Mouse (Mus musculus) CD8-positive naive resting alpha-beta T cell, adult 57 days (primary cell): ENCODE data around the gene Wdr18. TPM values are rescaled to one million over a fixed set of nuclear protein-coding genes. Genes with fewer than 3 reads are reported as not detected.

ENCODE experiments used
- total RNA-seq: library from RNA; stranded (reverse); gene quantifications from one replicate; pipeline ENCODE4 v1.2.4, GENCODE M21; 2023

Gene Wdr18
- 48.8 TPM for total RNA-seq

DNA sequence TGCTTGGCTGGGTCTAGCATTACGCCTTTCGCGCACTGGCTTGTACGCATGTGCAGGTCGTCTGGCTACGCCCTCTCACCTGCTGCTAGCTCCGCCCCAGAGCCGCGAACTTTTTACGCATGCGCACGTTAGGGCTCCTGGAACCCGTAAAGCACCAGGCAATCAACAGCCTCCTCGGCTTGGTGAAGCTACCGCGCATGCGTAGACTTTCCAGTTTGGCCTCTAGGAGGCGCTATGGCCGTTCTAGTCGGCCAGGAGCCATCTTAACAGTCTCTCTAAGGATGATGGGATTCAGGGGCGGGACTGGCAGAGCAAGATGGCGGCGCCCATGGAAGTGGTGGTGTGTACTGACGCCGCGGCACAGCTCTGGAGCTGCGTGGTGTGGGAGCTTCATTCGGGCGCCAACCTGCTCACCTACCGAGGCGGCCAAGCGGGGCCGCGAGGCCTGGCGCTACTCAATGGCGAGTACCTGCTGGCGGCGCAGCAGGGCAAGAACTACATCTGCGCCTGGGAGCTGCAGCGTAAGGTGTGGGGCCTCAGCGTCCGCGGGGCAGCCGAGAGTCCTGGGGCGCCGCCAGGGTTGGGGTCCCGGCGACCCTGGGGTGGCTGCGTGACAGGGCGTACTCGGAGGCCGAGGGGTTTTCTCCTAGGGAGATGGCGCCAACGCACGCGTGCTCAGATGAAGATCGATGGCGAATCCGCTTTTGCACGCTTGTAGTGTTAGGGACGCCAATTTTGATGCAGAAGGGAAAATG is at the start of gene Wdr18:
Wdr18 (plus strand) TSS at position 306 of the 755 bp plus-strand sequence.

GRCm38 (mm10) chr10:79910556-79910955 is 49.4 kb upstream of the Wdr18 start, which contains the start of gene Gm26602:
TSS of gene Gm26602 (plus strand) at chr10:79910856.

DNA sequence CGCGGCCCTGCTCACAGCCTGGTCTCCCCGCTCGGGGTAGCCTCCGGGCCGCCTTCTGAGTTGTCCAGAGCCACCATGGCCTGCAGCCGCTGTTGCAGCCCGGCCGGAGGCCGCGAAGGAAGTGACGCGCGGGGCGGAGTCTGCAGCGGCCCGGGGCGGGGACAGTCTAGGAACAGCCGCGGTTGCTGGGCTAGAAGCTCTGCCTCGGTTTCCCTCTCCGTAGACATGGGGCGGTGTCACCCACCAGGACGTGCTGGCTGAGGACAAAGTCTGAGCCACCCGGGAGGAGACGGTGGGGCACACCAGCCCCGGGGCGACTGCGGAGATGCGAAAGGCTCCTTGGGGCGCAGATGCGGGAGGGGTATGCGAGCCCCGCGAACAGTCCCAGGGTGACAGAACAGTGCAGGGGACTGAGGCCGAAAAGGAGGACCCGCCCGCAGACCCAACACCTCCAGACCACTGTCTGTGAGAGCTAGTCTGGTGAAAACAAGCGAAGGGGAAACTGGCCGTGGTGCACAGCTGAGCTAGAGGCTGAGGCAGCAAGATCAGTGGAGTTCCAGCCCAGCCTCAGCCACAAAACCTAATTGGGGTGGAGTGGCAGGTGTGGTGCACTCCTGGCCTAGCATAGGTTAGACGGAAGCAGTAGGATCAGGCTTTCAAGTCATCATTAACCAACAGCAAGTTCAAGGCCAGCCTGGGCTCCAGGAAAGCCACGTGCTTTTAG is 43.0 kb upstream of the Wdr18 start, which contains the start of gene Kiss1r:
Kiss1r (plus strand) TSS at position 164 of the 724 bp plus-strand sequence.

DNA sequence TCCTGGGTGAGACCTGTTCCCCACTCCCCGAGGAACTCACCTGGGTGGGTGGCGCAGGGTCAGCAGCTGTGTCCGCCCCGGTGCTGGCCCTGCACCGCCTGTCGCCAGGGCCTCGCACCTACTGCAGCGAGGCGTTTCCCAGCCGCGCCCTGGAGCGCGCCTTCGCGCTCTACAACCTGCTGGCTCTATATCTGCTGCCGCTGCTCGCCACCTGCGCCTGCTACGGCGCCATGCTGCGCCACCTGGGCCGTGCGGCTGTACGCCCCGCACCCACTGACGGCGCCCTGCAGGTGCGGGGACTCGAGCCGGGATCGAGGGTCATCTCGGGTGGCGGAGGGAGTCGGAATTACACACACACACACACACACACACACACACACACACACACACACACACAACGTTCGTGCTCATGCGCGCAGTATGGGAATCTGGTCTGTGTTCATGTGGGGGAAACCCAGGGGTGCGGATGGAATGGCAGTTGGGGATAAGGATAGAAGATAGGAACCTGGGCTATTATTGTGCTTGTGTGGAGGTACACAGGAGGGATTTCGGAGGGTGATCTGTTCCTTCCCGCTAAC is 38.9 kb upstream of the Wdr18 start, which contains the start of gene R3hdm4:
R3hdm4 (minus strand) TSS at position 251 of the 578 bp plus-strand sequence.

GRCm38 (mm10) chr10:79926491-79927323 is 33.2 kb upstream of the Wdr18 start, which contains the start of gene Arid3a:
TSS of gene Arid3a (plus strand) at chr10:79927043.

DNA sequence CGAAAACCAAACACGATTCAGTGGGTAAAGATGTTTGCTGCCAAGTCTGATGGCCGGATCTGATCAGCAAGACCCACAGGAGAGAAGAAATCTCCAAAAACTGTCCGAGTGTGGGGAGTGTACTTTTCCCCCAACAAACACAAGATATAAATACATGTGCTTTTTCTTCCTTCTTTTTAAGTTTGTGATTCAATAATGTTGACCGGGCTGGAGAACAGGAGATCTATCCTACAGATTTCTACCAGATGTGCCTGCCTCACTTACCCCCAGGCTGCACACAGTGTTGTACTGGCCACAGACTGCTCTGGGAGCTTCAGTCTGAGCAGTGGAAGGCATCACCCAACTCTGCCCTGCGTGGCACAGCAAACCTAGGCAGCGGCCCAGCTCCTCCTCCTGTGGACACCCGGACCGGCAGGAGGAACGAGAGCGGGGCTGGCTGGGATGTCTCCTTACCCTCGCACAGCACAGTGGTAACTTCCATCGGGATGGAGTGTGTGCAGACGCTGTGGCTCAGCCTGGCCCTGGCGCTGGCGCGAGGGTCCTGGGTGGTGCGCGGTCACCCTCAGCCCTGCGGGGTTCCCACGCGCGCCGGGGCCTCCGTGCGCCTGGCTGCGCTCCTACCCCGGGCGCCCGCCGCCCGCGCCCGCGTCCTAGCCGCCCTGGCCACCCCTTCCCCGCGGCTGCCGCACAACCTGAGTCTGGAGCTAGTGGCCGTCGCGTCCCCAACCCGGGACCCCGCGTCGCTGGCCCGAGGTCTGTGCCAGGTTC is 10.6 kb downstream of the Wdr18 start, which contains the start of gene Grin3b:
Grin3b (plus strand) TSS at position 301 of the 768 bp plus-strand sequence.

DNA sequence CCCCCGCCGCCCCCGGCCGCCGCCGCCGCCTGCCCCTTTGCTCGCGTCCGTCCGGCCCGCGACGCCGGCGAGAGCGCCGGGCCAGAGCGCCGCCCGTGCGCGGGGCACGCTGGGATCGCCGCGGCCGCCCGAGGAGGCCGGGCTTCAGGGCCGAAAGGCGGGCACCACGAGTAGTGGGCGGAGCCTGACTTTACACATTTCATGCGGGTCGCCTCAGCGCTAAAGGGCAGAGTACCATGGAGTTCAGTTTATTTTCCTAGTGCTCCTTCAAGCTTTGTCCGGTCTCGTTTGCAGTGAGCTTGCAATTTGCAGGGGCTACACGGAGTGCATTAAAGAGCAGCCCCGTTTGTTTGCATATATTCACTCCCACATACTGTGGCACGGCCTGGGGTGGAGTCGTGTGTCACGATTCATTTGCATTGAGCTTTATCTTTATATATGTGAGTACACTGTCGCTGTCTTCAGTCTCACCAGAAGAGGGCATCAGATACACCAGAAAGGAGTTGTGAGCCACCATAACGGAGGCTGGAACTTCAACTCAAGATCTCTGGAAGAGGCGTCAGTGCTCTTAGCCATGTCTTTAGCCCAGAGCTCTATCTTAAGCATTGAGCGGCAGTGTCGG is 24.4 kb downstream of the Wdr18 start, which contains the start of gene Tmem259:
Tmem259 (minus strand) TSS at position 136 of the 622 bp plus-strand sequence.

GRCm38 (mm10) chr10:79988506-79989271 is 28.7 kb downstream of the Wdr18 start, which contains the start of gene Cnn2:
TSS of gene Cnn2 (plus strand) at chr10:79988584.

GRCm38 (mm10) chr10:79996272-79997033 is 36.5 kb downstream of the Wdr18 start, which contains the start of gene Abca7:
TSS of gene Abca7 (plus strand) at chr10:79996494.

GRCm38 (mm10) chr10:80016511-80016910 is 56.6 kb downstream of the Wdr18 start, which contains the start of gene Arhgap45:
TSS of gene Arhgap45 (plus strand) at chr10:80016653.

Other genes with a start within 250 kb of the Wdr18 start
- gene Hcn2, start 243.5 kb upstream of the Wdr18 start, total RNA-seq: not detected
- 71.2 TPM for gene Polrmt, start 213.6 kb upstream of the Wdr18 start, total RNA-seq
- not detected for gene Fgf22, start 205.1 kb upstream of the Wdr18 start, total RNA-seq
- 62.8 TPM for gene Rnf126, start 193.2 kb upstream of the Wdr18 start, total RNA-seq
- gene Fstl3, start 182.9 kb upstream of the Wdr18 start, total RNA-seq: 1.1 TPM
- gene Prss57, start 169.2 kb upstream of the Wdr18 start, total RNA-seq: not detected
- gene Palm, start 166.6 kb upstream of the Wdr18 start, total RNA-seq: 5.8 TPM
- gene Misp, start 139.2 kb upstream of the Wdr18 start, total RNA-seq: not detected
- gene Ptbp1, start 105.7 kb upstream of the Wdr18 start, total RNA-seq: 606 TPM
- not detected for gene Prtn3, start 85.7 kb upstream of the Wdr18 start, total RNA-seq
- gene Plppr3, start 85.5 kb upstream of the Wdr18 start, total RNA-seq: not detected
- gene Elane, start 73.9 kb upstream of the Wdr18 start, total RNA-seq: not detected
- not detected for gene Cfd, start 69.3 kb upstream of the Wdr18 start, total RNA-seq
- gene Med16, start 51.2 kb upstream of the Wdr18 start, total RNA-seq: 61.6 TPM
- gene Gm26602, start 49.3 kb upstream of the Wdr18 start, total RNA-seq: not detected
- gene Kiss1r, start 43.2 kb upstream of the Wdr18 start, total RNA-seq: 0.73 TPM
- 102 TPM for gene R3hdm4, start 38.9 kb upstream of the Wdr18 start, total RNA-seq
- 7.3 TPM for gene Arid3a, start 33.1 kb upstream of the Wdr18 start, total RNA-seq
- gene Grin3b, start 10.6 kb downstream of the Wdr18 start, total RNA-seq: 0.58 TPM
- 142 TPM for gene Tmem259, start 24.2 kb downstream of the Wdr18 start, total RNA-seq
- gene Cnn2, start 28.4 kb downstream of the Wdr18 start, total RNA-seq: 499 TPM
- 82.9 TPM for gene Abca7, start 36.3 kb downstream of the Wdr18 start, total RNA-seq
- 806 TPM for gene Arhgap45, start 56.5 kb downstream of the Wdr18 start, total RNA-seq
- gene Polr2e, start 79.6 kb downstream of the Wdr18 start, total RNA-seq: 68.7 TPM
- gene Gpx4, start 87.0 kb downstream of the Wdr18 start, total RNA-seq: 131 TPM
- gene Sbno2, start 145.4 kb downstream of the Wdr18 start, total RNA-seq: 99.0 TPM
- 128 TPM for gene Stk11, start 155.7 kb downstream of the Wdr18 start, total RNA-seq
- 159 TPM for gene Atp5d, start 178.5 kb downstream of the Wdr18 start, total RNA-seq
- gene Cbarp, start 180.7 kb downstream of the Wdr18 start, total RNA-seq: 24.5 TPM
- gene Midn, start 188.1 kb downstream of the Wdr18 start, total RNA-seq: 121 TPM
- 211 TPM for gene Cirbp, start 205.8 kb downstream of the Wdr18 start, total RNA-seq
- gene 1600002K03Rik, start 212.8 kb downstream of the Wdr18 start, total RNA-seq: 18.5 TPM
- gene Efna2, start 219.3 kb downstream of the Wdr18 start, total RNA-seq: not detected